Mouse (Mus musculus): ENCODE data around the gene Chrnb4. TPM values are rescaled to one million over a fixed set of nuclear protein-coding genes. Genes with fewer than 3 reads are reported as not detected.
A peak's percentile ranks its signal among the peaks of the same experiment; 100 is the strongest.

The Chrnb4 gene
- total RNA-seq, 1 experiment from 2014 or later, result not detected

DNA sequence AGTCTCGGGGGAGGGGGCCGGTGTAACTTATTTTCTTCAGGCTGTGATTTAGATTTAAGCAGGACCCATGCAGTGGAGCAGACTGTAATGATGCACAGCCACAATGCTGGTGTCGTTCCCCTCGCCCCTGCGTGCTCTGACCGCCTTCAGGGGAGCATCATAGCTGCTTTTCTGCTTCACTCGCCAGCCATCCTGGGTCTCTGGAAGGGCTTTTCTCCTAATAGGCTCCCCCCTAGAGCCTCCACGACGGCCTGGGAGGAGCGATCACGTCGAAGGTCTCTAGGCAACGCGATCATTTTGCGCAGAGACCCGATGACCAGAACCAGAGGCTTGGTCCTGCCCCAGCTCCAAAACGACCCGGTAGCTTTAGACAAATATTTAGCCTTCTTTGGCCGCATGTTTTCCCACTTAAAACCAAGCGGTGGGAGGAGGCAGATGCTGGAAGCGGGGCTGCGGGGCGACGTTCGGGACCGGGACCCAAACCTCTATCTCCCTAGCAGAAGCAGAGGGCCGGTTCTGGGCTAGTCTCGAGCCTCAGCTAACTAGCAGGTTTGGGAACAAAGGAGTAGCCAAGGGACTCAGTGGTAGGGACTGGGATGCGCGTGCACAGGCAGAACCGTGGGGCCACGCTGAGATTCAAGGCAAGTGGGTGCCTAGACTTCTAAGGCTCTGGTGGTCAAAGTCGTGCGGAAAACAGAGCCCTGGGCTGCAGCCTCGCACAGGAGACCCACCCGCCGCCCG lies 22.9 kb downstream of the Chrnb4 start:
- ATAC-seq (replicated peaks; ENCODE audit: insufficient number of reproducible peaks, low FRiP score, low TSS enrichment, poor library complexity, severe bottlenecking), result no peak

DNA sequence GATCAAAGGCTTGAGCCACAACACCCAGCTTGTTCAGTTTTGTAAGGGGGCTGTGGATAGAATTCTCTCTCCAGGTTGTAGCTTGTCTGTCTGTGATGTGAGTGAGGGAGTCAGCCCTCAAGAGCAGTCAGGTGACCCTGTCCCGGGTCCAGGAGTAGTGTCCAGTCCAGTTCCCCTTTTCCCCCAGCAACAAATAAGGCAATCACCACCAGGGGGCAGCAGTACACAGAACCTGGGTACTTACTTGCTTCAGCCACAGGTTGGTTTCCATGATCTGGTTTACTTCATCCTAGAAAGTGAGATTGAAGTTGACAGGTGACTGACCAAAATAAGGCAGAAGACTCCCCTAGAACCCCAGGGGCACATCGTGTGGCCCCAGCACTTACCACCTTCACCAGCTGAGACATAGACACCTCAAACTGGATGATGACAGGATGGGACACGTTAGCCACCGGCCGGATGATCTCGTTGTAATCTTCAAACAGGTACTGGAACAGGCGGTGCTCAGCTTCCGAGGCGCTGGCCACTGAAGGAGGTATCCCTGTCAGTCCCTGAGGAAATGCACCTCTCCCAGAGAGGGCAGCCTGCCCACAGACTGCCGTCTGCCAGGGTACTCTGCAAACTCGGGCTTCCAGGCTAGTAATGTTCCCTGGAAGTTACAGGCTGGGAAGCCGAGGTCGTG lies 24.5 kb downstream of the Chrnb4 start:
- peak; percentile 74 for ATAC-seq (replicated peaks; ENCODE audit: insufficient number of reproducible peaks, low FRiP score, low TSS enrichment, poor library complexity, severe bottlenecking)

DNA sequence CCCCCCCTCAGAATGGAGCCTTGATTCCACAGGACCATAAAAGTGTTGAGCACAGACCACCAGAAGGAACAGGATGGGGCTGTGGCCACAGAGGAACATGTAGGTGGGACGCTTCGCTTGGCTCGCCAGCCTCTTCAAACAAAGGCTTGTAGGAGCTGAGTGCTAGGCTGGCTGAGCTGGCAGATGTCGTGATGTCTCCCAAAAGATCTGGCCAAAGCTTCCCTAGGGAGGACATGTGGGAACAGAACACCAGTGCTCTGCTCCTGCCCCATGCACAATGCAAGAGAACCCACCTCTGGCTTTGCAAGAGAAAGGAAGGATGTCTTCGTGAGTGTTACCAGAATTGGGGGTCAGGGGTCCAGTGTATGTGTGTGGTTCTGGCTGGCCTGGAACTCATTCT lies 25.3 kb downstream of the Chrnb4 start:
- no peak for ATAC-seq (replicated peaks; ENCODE audit: insufficient number of reproducible peaks, low FRiP score, low TSS enrichment, poor library complexity, severe bottlenecking)

DNA sequence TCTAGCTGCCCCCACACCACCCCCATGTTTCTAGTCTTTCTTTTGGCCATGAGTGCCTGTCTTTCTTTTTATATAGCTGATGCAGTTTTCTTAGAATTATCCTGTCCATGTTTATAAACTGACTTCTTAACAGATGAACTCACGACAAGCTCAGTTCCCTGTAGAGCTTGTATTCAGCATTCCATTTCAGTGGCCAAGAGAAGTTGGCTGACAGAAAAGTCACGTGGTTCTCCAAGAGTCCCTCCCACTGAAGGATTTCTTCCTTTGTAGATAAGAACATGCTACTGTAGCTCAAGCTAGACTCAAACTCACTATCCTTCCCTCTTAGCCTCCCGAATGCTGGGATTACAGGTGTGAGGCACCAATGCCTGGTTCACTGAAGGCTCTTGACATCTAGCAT lies 31.7 kb downstream of the Chrnb4 start:
- ATAC-seq (replicated peaks; ENCODE audit: insufficient number of reproducible peaks, low FRiP score, low TSS enrichment, poor library complexity, severe bottlenecking), result no peak

DNA sequence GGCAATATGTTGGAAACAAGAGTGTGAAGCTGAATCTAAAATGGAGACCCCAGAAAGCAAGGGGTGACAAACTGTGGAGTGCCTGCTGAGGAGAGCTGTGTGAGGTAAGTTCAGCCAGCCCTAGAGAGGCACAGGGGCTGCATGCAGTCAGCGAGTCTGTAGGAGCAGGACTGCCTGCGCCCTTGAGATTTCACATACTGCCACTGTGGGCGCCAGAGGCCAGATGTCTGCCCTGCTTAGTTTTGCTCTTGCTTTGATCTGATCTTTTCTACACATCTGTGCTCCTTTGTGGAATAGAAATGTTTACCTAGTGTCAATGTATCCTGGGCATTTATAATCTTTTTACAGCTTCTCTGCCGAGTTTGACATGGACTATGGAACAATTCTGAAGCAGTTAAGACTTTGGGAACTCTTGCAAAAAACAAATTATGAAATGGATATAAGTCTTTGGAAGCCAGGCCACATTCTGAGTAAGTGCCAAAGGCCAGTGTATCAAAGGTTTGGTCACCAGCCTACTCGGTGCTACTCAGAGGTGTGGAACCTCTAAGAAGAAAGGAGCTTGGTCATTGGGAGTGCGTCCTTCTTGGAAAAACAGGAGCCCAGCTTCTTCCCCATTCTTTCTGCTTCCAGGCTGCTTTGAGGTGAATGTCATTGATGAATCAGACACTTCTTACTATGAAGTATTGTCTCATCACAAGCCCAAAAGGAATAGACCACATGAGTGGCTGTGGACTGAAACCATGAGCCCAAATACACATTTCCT lies 37.8 kb downstream of the Chrnb4 start:
- no peak for ATAC-seq (replicated peaks; ENCODE audit: insufficient number of reproducible peaks, low FRiP score, low TSS enrichment, poor library complexity, severe bottlenecking)

DNA sequence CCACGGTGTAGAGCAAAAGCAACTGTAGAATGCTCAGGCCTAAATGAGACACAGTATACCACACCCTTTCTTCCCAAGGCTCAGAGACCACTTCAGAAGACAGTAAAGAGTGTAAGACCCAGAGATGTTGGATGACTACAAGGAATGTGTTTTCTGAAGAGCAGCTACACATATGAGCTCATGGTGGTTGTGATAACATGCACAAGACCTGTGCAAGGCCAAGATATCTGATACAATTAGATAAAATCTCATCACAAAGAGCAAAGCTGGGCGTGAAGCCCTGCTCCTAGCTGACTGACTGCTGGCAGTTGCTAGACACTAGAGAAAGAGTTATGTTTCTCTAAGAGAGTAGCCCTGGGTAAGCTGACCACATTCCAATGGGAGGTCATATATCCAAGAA lies 38.9 kb downstream of the Chrnb4 start:
- no peak for ATAC-seq (replicated peaks; ENCODE audit: insufficient number of reproducible peaks, low FRiP score, low TSS enrichment, poor library complexity, severe bottlenecking)

DNA sequence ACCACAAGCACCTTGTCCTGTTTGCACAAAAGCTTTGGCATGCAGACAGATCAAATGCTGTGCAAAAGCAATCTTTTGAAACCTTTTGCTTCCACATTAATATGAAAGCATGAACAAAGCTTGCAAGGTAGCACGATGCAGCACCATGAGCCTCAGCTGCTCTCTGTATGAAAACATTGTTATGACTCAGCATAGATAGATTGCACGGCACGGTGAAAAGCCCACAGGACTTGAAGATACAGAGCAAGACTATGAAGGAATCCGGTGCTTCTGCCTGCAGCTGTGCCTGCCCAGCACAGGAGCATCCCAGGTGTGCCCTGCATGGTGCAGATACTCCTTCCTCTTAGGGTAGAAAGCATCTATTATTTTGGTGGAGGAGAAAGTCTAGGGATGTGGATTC lies 45.0 kb downstream of the Chrnb4 start:
- no peak for ATAC-seq (replicated peaks; ENCODE audit: insufficient number of reproducible peaks, low FRiP score, low TSS enrichment, poor library complexity, severe bottlenecking)

DNA sequence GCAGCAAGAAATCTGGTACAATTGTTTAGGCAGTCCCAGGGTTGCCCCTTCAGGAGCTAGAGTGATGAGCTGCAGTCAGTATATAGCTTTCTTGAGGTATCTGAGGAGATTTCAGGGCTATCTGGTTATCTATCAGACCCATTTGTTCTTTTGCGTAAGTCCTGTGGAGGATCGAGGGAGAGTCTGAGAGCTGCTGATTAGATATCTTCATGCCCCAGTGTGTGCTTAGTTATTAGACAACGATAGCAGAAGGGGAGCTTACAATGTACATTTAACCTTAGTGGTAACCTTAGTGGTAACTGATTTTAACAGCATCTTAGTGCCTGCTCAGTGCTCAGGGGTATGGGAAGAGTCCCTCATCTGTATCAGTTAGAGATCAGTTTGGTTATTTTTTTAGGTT lies 52.9 kb downstream of the Chrnb4 start:
- no peak for ATAC-seq (replicated peaks; ENCODE audit: insufficient number of reproducible peaks, low FRiP score, low TSS enrichment, poor library complexity, severe bottlenecking)

DNA sequence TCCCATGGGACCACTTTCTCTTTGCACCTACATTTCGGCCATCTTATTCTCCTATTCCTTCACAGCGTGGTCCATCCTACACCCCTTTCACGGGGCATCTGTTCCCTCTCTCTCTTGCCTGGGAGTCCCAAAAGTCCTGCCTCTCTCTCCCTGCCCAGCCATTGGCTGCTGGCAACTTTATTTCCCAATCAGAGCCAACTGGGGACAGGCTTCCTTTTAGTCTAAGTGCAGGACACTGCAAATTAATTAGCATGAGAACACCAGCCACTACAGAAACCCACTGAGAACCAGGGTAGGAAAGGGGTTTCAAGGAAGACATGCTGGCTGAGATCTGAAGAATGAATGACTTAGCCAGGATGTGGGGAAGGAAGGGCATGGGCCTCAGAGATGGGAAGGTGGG lies 54.2 kb downstream of the Chrnb4 start:
- no peak for ATAC-seq (replicated peaks; ENCODE audit: insufficient number of reproducible peaks, low FRiP score, low TSS enrichment, poor library complexity, severe bottlenecking)

DNA sequence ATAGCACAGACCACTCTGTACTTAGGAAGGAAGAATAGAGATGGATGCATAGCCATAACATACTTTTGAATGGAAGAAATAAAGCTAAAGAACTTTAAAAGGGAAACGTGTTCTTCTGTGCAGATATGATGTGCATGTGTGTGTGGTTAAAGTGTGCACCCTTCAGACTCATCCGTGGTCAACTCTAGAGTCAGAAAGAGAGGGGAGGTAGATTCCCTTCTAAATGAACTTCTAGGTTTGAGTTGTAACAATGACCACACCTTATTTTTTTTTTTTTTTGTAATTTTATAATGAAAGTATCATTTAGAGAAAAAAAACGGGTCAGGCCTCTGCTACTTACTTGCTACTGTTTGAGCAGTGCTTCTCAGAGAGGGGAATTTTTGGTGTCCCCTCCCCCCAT lies 58.2 kb downstream of the Chrnb4 start:
- ATAC-seq (replicated peaks; ENCODE audit: insufficient number of reproducible peaks, low FRiP score, low TSS enrichment, poor library complexity, severe bottlenecking), result no peak

DNA sequence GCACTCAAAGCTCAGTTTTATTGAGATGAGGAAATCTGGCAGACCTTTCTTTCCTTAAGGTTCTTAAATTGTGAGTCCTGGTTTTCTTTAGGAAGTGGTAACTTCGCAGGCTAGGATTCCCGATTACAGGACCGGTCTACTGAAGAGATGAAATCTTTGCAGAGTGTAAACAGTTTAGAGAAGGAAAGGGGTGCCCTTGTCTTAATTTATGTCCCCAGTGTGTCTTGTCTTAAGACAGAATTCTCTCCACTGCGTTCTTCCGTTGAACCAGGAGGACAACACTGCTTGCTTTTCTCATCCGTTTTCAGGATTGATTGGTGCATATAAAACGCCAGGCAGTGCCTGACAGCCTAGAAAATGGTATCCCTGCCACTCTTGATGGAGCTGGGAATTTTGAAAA lies 66.2 kb downstream of the Chrnb4 start:
- no peak for ATAC-seq (replicated peaks; ENCODE audit: insufficient number of reproducible peaks, low FRiP score, low TSS enrichment, poor library complexity, severe bottlenecking)

DNA sequence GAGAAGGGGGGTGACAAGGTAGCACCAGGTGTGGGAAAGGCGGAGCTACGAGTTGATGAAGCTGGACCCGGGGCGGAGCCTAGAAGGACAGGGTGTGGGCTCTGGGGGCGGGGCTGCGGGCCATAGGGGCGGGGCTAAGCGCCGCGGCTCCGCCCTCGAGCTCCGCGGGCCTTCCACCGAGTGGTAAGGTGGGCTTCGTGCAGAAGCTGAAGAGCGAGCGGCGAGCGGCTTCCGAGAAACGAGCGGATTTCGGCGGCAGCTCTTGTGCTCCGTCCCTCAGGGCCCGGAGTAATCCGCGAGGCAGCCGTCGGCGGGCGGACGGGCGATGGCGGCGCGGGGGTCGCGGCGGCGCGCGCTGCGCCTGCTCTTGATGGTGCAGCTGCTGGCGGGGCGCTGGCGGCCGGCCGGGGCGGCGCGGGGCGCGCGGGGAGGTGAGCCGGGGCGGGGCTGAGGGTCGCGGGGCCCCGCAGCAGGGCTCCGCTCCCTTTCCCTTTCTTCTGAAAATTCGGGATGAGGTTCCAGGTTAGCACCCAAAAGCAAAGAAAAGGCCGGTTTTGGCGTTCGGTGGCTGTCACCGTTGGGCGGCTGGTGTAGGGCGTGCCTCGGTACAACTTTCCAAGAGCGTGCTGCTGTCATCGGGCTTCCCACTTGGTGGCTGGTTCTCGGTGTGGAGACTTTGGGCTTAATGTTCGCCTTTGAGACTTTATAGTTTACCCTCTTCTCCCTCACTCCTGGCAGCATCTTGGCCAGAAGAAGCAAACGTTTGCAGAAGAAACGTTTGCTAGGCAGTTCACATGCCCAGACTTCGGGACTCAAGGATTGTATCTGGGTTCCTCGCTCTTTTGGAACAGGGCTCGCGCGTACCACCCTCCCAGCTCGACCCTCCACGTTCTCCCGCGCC lies 67.0 kb downstream of the Chrnb4 start:
- no peak for ATAC-seq (replicated peaks; ENCODE audit: insufficient number of reproducible peaks, low FRiP score, low TSS enrichment, poor library complexity, severe bottlenecking)

DNA sequence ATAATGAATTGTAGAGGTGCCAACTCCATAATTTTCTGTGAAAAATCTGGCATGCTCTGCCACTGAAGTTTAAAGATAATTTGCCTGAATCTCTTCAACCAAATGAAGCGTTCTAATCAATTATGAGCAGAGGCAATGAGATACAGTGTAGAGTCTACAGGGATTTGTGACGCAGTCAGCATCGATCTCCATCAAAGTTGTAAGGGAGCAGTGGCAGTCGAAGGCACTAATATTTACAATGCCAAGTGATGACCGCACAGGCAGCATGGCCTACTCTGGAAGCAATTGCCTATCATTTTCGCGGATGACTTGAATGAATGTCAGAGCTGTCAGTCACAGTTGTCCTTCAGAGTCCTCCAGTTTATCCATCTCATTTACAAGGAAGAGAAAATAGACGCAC lies 67.9 kb downstream of the Chrnb4 start, which contains the start of gene Chrna5:
Chrna5 (plus strand) TSS at position 207 of the 400 bp plus-strand sequence.
- no peak for ATAC-seq (replicated peaks; ENCODE audit: insufficient number of reproducible peaks, low FRiP score, low TSS enrichment, poor library complexity, severe bottlenecking)

Other genes starting within 250 kb of the Chrnb4 start
- 21.2 to 58.3 TPM (median 23.0 TPM) in 3 replicates for gene Ireb2, start 185.0 kb downstream of the Chrnb4 start, total RNA-seq (2017)
- gene Hykk, start 131.5 kb downstream of the Chrnb4 start, total RNA-seq (2017), result 0.68 TPM in 1 of 3 replicates, not detected in the others
- 243 to 326 TPM (median 251 TPM) in 3 replicates for gene Psma4, start 98.0 kb downstream of the Chrnb4 start, total RNA-seq (2017)
- gene AY074887, start 97.8 kb downstream of the Chrnb4 start, total RNA-seq (2017), result not detected in 3 replicates
- not detected in 3 replicates for gene Chrna5, start 67.9 kb downstream of the Chrnb4 start, total RNA-seq (2017)
- gene Chrna3, start 22.2 kb downstream of the Chrnb4 start, total RNA-seq (2017), result not detected in 3 replicates
- 39.7 to 49.5 TPM (median 44.0 TPM) in 3 replicates for gene Ube2q2, start 100.1 kb upstream of the Chrnb4 start, total RNA-seq (2017)
- 43.1 to 80.1 TPM (median 59.4 TPM) in 3 replicates for gene Fbxo22, start 160.1 kb upstream of the Chrnb4 start, total RNA-seq (2017)